Mouse (Mus musculus): ENCODE results near the gene Arrdc5. TPM values are rescaled to one million over a fixed set of nuclear protein-coding genes. Genes with fewer than 3 reads are reported as not detected.

The Arrdc5 gene
- polyA plus RNA-seq, 1 experiment from 2014 or later, result not detected

- Histone ChIP-seq H3K9ac (no peak overlapping the region), H3K36me3 (ENCODE audit: insufficient read depth) (no peaks in the 10 kb centered on the region), H3K9me3 (ENCODE audit: low read depth, low read length) (no peaks in the 10 kb centered on the region), H3K27ac (ENCODE audit: low read depth) (no peak overlapping the region), H3K4me1 (ENCODE audit: insufficient read depth) (peaks cover under 1% of the 10 kb centered on the region), H3K4me2 (no peak overlapping the region), H3K27me3 (ENCODE audit: insufficient read depth, low read length) (no peaks in the 10 kb centered on the region), H3K4me3 (ENCODE audit: low read depth, low read length) (no peak overlapping the region)
- WGBS, result 67% methylated on average over 1 of the region's 1 CpGs
- DNase-seq (no peak), ATAC-seq (ENCODE audit: insufficient read depth) (no peak)
- no peak for TF ChIP-seq CTCF (IDR thresholded peaks at IDR 0.05; ENCODE audit: low read depth)
Measured at GRCm38 (mm10) chr17:56293291-56293690, 6.8 kb downstream of the Arrdc5 start.

DNA sequence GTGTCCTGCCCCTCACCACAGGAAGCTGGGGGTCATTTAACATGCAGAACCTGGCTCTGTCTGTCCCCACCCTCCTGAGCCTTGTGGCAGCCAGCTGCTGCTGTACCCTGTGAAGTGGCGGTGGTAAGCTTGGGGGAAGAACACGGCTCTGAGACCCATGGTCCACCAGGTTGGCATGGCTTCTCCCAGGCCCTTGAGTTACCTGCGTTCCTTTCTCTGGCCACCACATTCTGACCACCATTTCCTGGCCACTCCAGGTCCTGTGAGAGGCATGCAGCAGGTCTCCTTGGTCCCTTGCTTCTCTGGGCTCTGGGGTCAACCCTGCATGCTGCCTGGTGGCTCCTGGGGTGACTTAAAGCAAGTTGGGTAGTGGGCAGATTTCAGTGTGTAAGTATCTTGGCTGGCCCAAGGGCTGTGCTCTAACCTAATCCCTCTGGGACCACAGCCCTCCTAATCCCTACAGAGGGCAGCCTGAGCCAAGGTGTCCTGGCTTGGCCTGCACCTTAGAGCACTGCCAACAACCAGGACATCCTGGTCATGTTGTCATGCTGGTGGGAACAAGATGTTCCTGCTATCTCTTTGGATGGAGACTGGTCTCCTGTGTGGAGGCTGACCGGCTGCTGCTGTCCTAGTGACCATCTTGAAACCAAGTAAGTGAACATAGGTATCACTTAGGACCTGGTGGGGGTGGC lies 7.4 kb downstream of the Arrdc5 start, which contains the start of gene Plin3:
TSS of gene Plin3 (minus strand) at position 343 of the 692 bp plus-strand sequence.
- Histone ChIP-seq H3K36me3 (ENCODE audit: insufficient read depth) (no peaks in the 10 kb centered on the region), H3K27me3 (ENCODE audit: insufficient read depth, low read length) (no peaks in the 10 kb centered on the region), H3K9ac (no peak within 1 kb of the TSS), H3K4me1 (ENCODE audit: insufficient read depth) (peaks cover 7% of the 10 kb centered on the region), H3K9me3 (ENCODE audit: low read depth, low read length) (no peaks in the 10 kb centered on the region), H3K4me2 (peak within 1 kb of the TSS; percentile 63; the same call in 1 of the 2 replicates), H3K4me3 (ENCODE audit: low read depth, low read length) (no peak within 1 kb of the TSS), H3K27ac (ENCODE audit: low read depth) (peak within 1 kb of the TSS; percentile 98; the same call in 1 of the 2 replicates)
- 87% methylated on average over 4 of the region's 4 CpGs for WGBS
- no peak for TF ChIP-seq CTCF (IDR thresholded peaks at IDR 0.05; ENCODE audit: low read depth)
- no peak for DNase-seq
- ATAC-seq (ENCODE audit: insufficient read depth), result no peak

GRCm38 (mm10) chr17:56291826-56292475 lies 8.1 kb downstream of the Arrdc5 start:
- no peaks in the 10 kb centered on the region for H3K27me3 ChIP-seq (ENCODE audit: insufficient read depth, low read length)
- H3K4me2 ChIP-seq, result peak overlapping the region; percentile 63
- WGBS, result 79% methylated on average over 7 of the region's 7 CpGs
- ATAC-seq (ENCODE audit: insufficient read depth) (no peak), DNase-seq (no peak)
- H3K4me1 ChIP-seq (ENCODE audit: insufficient read depth), result peaks cover 9% of the 10 kb centered on the region
- H3K9ac ChIP-seq, result no peak overlapping the region; the same call in 1 of the 2 replicates
- no peak overlapping the region for H3K4me3 ChIP-seq (ENCODE audit: low read depth, low read length)
- TF ChIP-seq CTCF (IDR thresholded peaks at IDR 0.05; ENCODE audit: low read depth), result no peak
- peaks cover under 1% of the 10 kb centered on the region; the same call in 1 of the 2 replicates for H3K36me3 ChIP-seq (ENCODE audit: insufficient read depth)
- H3K27ac ChIP-seq (ENCODE audit: low read depth), result peak overlapping the region; percentile 98
- no peaks in the 10 kb centered on the region for H3K9me3 ChIP-seq (ENCODE audit: low read depth, low read length)

GRCm38 (mm10) chr17:56291171-56291511 lies 8.9 kb downstream of the Arrdc5 start:
- Histone ChIP-seq H3K4me1 (ENCODE audit: insufficient read depth) (peaks cover 9% of the 10 kb centered on the region), H3K27me3 (ENCODE audit: insufficient read depth, low read length) (no peaks in the 10 kb centered on the region), H3K4me3 (ENCODE audit: low read depth, low read length) (peak overlapping the region; percentile 59), H3K36me3 (ENCODE audit: insufficient read depth) (peaks cover 8% of the 10 kb centered on the region; the same call in 1 of the 2 replicates), H3K9ac (peak overlapping the region; percentile 59), H3K4me2 (peak overlapping the region; percentile 63), H3K27ac (ENCODE audit: low read depth) (peak overlapping the region; percentile 98), H3K9me3 (ENCODE audit: low read depth, low read length) (no peaks in the 10 kb centered on the region)
- peak; percentile 96 for TF ChIP-seq CTCF (IDR thresholded peaks at IDR 0.05; ENCODE audit: low read depth)
- peak; percentile 88 for ATAC-seq (ENCODE audit: insufficient read depth)
- WGBS, result 1% methylated on average over 16 of the region's 16 CpGs
- peak; percentile 95 for DNase-seq

DNA sequence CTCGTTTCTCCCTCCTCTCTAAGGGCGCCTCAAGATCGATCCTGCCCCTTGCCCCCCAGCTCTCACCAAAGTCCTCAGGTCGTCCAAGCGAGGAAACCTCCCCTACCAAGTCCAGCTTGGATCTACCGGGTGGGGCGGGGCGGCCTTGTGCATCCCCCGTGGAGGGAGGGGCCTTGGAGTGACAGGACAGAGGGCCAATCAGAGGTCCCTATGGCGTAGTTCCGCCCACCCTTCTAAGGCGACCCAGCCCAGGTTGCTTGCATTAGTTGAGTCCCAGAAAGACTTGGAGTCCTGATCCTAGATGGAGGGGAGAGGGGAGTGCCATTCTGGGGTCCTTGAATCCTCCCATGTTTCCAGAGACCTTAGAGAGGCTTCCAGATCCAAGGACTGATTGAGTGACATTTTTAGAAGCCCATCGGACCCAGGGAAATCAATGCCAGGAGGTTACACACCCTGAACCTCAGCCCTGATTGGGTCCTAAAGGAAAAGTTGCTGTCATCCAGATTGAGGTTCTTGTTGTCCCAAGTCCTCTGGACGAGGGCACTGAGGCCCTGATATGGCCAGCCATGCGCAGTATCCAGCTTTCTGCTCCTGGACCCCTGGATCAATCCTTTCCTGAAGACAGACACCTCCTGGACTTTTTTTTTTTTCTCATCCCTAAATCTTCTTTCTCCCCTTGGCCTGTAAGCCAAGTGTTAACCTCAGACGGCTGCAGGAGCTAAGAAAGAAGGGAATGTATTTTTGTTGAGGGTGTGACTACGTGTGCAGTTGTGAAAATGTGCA lies 9.5 kb downstream of the Arrdc5 start:
- no peak for TF ChIP-seq CTCF (IDR thresholded peaks at IDR 0.05; ENCODE audit: low read depth)
- peak overlapping the region; percentile 98 for H3K27ac ChIP-seq (ENCODE audit: low read depth)
- 4% methylated on average over 17 of the region's 17 CpGs for WGBS
- H3K4me2 ChIP-seq, result peak overlapping the region; percentile 63
- peak overlapping the region; percentile 59 for H3K9ac ChIP-seq
- DNase-seq (peak; percentile 99), ATAC-seq (ENCODE audit: insufficient read depth) (peak; percentile 89)
- no peaks in the 10 kb centered on the region for H3K27me3 ChIP-seq (ENCODE audit: insufficient read depth, low read length)
- H3K4me3 ChIP-seq (ENCODE audit: low read depth, low read length), result peak overlapping the region; percentile 59
- peaks cover 9% of the 10 kb centered on the region for H3K4me1 ChIP-seq (ENCODE audit: insufficient read depth)
- H3K36me3 ChIP-seq (ENCODE audit: insufficient read depth), result peaks cover 14% of the 10 kb centered on the region; the same call in 1 of the 2 replicates
- H3K9me3 ChIP-seq (ENCODE audit: low read depth, low read length), result no peaks in the 10 kb centered on the region

DNA sequence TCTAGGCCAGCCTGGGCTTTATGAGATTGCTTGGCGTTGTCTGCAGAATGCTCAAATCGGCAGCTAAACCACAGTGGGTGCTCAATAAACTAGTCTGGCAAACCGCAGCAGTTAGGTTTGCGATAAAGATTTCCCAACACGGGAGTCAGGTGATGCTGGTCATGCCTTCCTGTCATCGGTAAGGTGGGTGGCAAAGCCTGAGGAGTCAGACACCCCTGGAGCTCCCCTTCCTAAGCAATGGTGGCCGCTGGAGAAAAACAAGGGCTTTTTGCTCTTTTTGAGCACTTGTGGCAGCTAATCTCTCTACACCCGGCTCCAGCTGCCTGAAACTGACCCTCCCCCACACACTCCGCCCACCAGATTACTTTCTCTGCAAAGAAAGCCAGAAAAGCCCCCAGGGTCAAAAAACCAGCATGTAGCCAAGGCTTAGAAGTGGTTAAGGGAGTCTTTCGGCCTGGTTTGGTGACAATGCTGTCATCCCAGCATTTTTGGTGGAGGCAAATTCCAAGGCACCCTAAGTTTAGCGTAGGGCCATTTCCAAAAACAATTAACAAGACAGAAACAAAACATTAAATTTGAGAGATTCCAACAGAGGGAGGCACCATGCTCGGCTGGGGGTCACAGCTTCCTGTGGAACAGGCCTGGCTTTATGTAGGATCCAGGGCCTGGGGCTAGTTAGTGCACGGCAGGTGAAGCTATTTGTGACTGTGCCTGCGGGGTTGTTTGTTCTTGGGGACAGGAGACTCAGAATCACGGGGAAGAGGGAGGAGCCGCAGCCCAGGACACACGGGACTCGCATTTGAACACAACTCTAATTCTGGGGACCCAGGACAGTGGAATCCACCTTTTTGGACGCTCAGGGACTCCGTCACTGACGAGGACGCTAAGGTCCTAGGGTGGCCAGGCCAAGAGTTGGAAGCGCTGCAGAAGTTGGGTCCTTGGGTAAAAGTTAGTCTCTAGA lies 10.4 kb downstream of the Arrdc5 start:
- WGBS, result 1% methylated on average over 23 of the region's 23 CpGs
- peak overlapping the region; percentile 59 for H3K9ac ChIP-seq
- ATAC-seq (ENCODE audit: insufficient read depth), result peak; percentile 26
- H3K27me3 ChIP-seq (ENCODE audit: insufficient read depth, low read length), result no peaks in the 10 kb centered on the region
- H3K9me3 ChIP-seq (ENCODE audit: low read depth, low read length), result no peaks in the 10 kb centered on the region
- TF ChIP-seq CTCF (IDR thresholded peaks at IDR 0.05; ENCODE audit: low read depth), result no peak
- peaks cover 22% of the 10 kb centered on the region; the same call in 1 of the 2 replicates for H3K36me3 ChIP-seq (ENCODE audit: insufficient read depth)
- H3K4me1 ChIP-seq (ENCODE audit: insufficient read depth), result peaks cover 9% of the 10 kb centered on the region
- peak overlapping the region; percentile 63 for H3K4me2 ChIP-seq
- peak overlapping the region; percentile 59 for H3K4me3 ChIP-seq (ENCODE audit: low read depth, low read length)
- H3K27ac ChIP-seq (ENCODE audit: low read depth), result peak overlapping the region; percentile 98
- DNase-seq, result peak; percentile 85

Data from lung, embryonic 14.5 days (tissue).